Mouse (Mus musculus) brown adipose tissue, adult 24 weeks (tissue): Measurements from ENCODE around the gene Ctnna2. TPM values are rescaled to one million over a fixed set of nuclear protein-coding genes. Genes with fewer than 3 reads are reported as not detected.
A peak's percentile ranks its signal among the peaks of the same experiment; 100 is the strongest.

Experiments
- H3K27ac ChIP-seq: fragments of 200-500 bp; replicated peaks from 2 replicates; pipeline ENCODE4 v1.5.1; 2012; ENCODE audit warnings: low read depth, mild to moderate bottlenecking, low read length
- H3K4me1 ChIP-seq: fragments of 200-500 bp; 2 replicates; pipeline ENCODE4 v1.6.1; 2012; ENCODE audit warnings: low read length, mixed read lengths; ENCODE audit not compliant: control insufficient read depth, insufficient read depth, insufficient read length
- H3K4me3 ChIP-seq: fragments of 200-500 bp; 2 replicates; pipeline ENCODE4 v1.5.1; 2012; ENCODE audit warnings: low read depth, mild to moderate bottlenecking, low read length, moderate library complexity; ENCODE audit not compliant: insufficient read depth
- polyA plus RNA-seq: library from polyadenylated mRNA; stranded (reverse); fragments of >200 nt; gene quantifications from 2 replicates; pipeline ENCODE4 v1.2.4, GENCODE M21; 2012; ENCODE audit not compliant: missing spikeins, insufficient read depth, insufficient read length

The Ctnna2 gene
- polyA plus RNA-seq, 1 experiment: not detected

GRCm38 (mm10) chr6:77257358-77258105 is 722.0 kb downstream of the Ctnna2 start:
- no peak overlapping the region for H3K4me3 ChIP-seq
- no peak overlapping the region for H3K27ac ChIP-seq
- no peaks in the 10 kb centered on the region for H3K4me1 ChIP-seq

- H3K27ac ChIP-seq: no peak overlapping the region
- H3K4me3 ChIP-seq: no peak overlapping the region
- H3K4me1 ChIP-seq: no peaks in the 10 kb centered on the region
Measured at GRCm38 (mm10) chr6:77256348-77256747, 723.2 kb downstream of the Ctnna2 start.

- H3K4me1 ChIP-seq: no peaks in the 10 kb centered on the region
- H3K27ac ChIP-seq: no peak overlapping the region
- no peak overlapping the region for H3K4me3 ChIP-seq
Measured at GRCm38 (mm10) chr6:77253480-77253879, 726.0 kb downstream of the Ctnna2 start.

- Histone ChIP-seq H3K4me1 (no peaks in the 10 kb centered on the region), H3K4me3 (0 out of 2 replicates have a peak overlapping the region, but pooled peaks have one; percentile 18), H3K27ac (no peak overlapping the region)
Measured at GRCm38 (mm10) chr6:77243541-77244231, 735.8 kb downstream of the Ctnna2 start.

GRCm38 (mm10) chr6:77242601-77243406 is 736.7 kb downstream of the Ctnna2 start, which contains the start of gene Lrrtm1:
Gene Lrrtm1 (plus strand): TSS chr6:77242689.
- H3K4me3 ChIP-seq: peak within 1 kb of the TSS; percentile 21; the same call in 1 of the 2 replicates
- no peaks in the 10 kb centered on the region for H3K4me1 ChIP-seq

GRCm38 (mm10) chr6:77240426-77240825 is 739.1 kb downstream of the Ctnna2 start:
- no peak overlapping the region for H3K4me3 ChIP-seq
- no peaks in the 10 kb centered on the region for H3K4me1 ChIP-seq
- H3K27ac ChIP-seq: no peak overlapping the region

More at GRCm38 (mm10) chr6:77242601-77243406, 736.7 kb downstream of the Ctnna2 start, which contains the start of gene Lrrtm1:
- no peak within 1 kb of the TSS for H3K27ac ChIP-seq

GRCm38 (mm10) chr6:77222849-77223638 is 756.5 kb downstream of the Ctnna2 start:
- Histone ChIP-seq H3K4me1 (no peaks in the 10 kb centered on the region), H3K4me3 (no peak overlapping the region), H3K27ac (no peak overlapping the region)

GRCm38 (mm10) chr6:77220776-77221175 is 758.7 kb downstream of the Ctnna2 start:
- Histone ChIP-seq H3K4me3 (no peak overlapping the region), H3K4me1 (no peaks in the 10 kb centered on the region), H3K27ac (no peak overlapping the region)

- Histone ChIP-seq H3K4me3 (no peak overlapping the region), H3K27ac (no peak overlapping the region), H3K4me1 (no peaks in the 10 kb centered on the region)
Measured at GRCm38 (mm10) chr6:77218875-77219274, 760.6 kb downstream of the Ctnna2 start.

GRCm38 (mm10) chr6:77215322-77215721 is 764.2 kb downstream of the Ctnna2 start:
- no peak overlapping the region for H3K4me3 ChIP-seq
- H3K27ac ChIP-seq: no peak overlapping the region
- H3K4me1 ChIP-seq: no peaks in the 10 kb centered on the region

GRCm38 (mm10) chr6:77213757-77214409 is 765.6 kb downstream of the Ctnna2 start:
- Histone ChIP-seq H3K4me3 (no peak overlapping the region), H3K27ac (no peak overlapping the region)

GRCm38 (mm10) chr6:77209929-77210328 is 769.6 kb downstream of the Ctnna2 start:
- Histone ChIP-seq H3K27ac (no peak overlapping the region), H3K4me3 (no peak overlapping the region), H3K4me1 (no peaks in the 10 kb centered on the region)

More at GRCm38 (mm10) chr6:77213757-77214409, 765.6 kb downstream of the Ctnna2 start:
- H3K4me1 ChIP-seq: no peaks in the 10 kb centered on the region

- no peak overlapping the region for H3K4me3 ChIP-seq
- no peaks in the 10 kb centered on the region for H3K4me1 ChIP-seq
- H3K27ac ChIP-seq: no peak overlapping the region
Measured at GRCm38 (mm10) chr6:77209183-77209582, 770.3 kb downstream of the Ctnna2 start.

GRCm38 (mm10) chr6:77199375-77199774 is 780.1 kb downstream of the Ctnna2 start:
- Histone ChIP-seq H3K4me1 (no peaks in the 10 kb centered on the region), H3K4me3 (no peak overlapping the region), H3K27ac (no peak overlapping the region)
